Mouse (Mus musculus) intestine, embryonic 16.5 days (tissue): Measurements from ENCODE around the gene Ttll11. TPM values are rescaled to one million over a fixed set of nuclear protein-coding genes. Genes with fewer than 3 reads are reported as not detected.

ENCODE experiments used
- ATAC-seq: fragments of 200-750 bp; cut with Nextera tagmentation; 2 replicates; pipeline ENCODE4 v1.8.0; 2017; ENCODE audit warnings: moderate TSS enrichment, moderate library complexity
- H3K27ac ChIP-seq: fragments of 300-500 bp; sonication (generic); 2 replicates; pipeline ENCODE4 v1.5.1; 2014; ENCODE audit warnings: mild to moderate bottlenecking, low read length
- H3K27me3 ChIP-seq: fragments of 300-500 bp; sonication (generic); replicated peaks from 2 replicates; pipeline ENCODE4 v1.6.1; 2014; ENCODE audit warnings: low read length, control low read depth, mixed read lengths; ENCODE audit not compliant: control insufficient read depth, insufficient read depth
- H3K36me3 ChIP-seq: fragments of 300-500 bp; sonication (generic); 2 replicates; pipeline ENCODE4 v1.6.1; 2014; ENCODE audit warnings: low read length, control low read depth; ENCODE audit not compliant: control insufficient read depth, insufficient read depth
- H3K4me1 ChIP-seq: fragments of 300-500 bp; sonication (generic); 2 replicates; pipeline ENCODE4 v1.6.1; 2014; ENCODE audit warnings: low read length, control low read depth, mixed read lengths; ENCODE audit not compliant: control insufficient read depth, insufficient read depth
- H3K4me2 ChIP-seq: fragments of 300-500 bp; sonication (generic); 2 replicates; pipeline ENCODE4 v1.6.1; 2014; ENCODE audit warnings: low read depth, low read length, control low read depth
- H3K4me3 ChIP-seq: fragments of 300-500 bp; sonication (generic); 2 replicates; pipeline ENCODE4 v1.5.1; 2014; ENCODE audit warnings: mild to moderate bottlenecking, low read length
- H3K9ac ChIP-seq: fragments of 300-500 bp; sonication (generic); 2 replicates; pipeline ENCODE4 v1.6.1; 2014; ENCODE audit warnings: low read depth, low read length
- H3K9me3 ChIP-seq: fragments of 300-500 bp; sonication (generic); 2 replicates; pipeline ENCODE4 v1.6.1; 2016; ENCODE audit warnings: low read length, control low read depth; ENCODE audit not compliant: control insufficient read depth
- WGBS: fragments of 180-500 bp; shearing (Covaris S2); extraction: QIAGEN DNeasy Blood & Tissue Kit; methylation state at CpG from one replicate; pipeline ENCODE4 v1.1.7; 2014; 5-methylcytosine and 5-hydroxymethylcytosine counted together
- polyA plus RNA-seq: library from polyadenylated mRNA; unstranded; fragments of >200 nt; fragmentation: Nextera tagmentation; extraction: Ambion mirVana; gene quantifications from 2 replicates; pipeline ENCODE4 v1.2.1, GENCODE M21; 2015

Ttll11 gene
- polyA plus RNA-seq, 1 experiment from 2014 or later: 0.10 TPM

GRCm38 (mm10) chr2:35922956-35923355 lies 56.8 kb downstream of the Ttll11 start:
- no peaks in the 10 kb centered on the region for H3K27me3 ChIP-seq
- H3K9me3 ChIP-seq: no peaks in the 10 kb centered on the region
- 87% methylated on average over 3 of the region's 3 CpGs for WGBS
- H3K27ac ChIP-seq: no peak overlapping the region
- H3K4me1 ChIP-seq: no peaks in the 10 kb centered on the region
- no peak overlapping the region for H3K9ac ChIP-seq
- H3K4me2 ChIP-seq: no peak overlapping the region
- H3K36me3 ChIP-seq: no peaks in the 10 kb centered on the region
- H3K4me3 ChIP-seq: no peak overlapping the region
- no peak for ATAC-seq

GRCm38 (mm10) chr2:35912090-35912489 lies 67.6 kb downstream of the Ttll11 start:
- H3K4me2 ChIP-seq: no peak overlapping the region
- no peaks in the 10 kb centered on the region for H3K4me1 ChIP-seq
- WGBS: 64% methylated on average over 4 of the region's 4 CpGs
- no peak overlapping the region for H3K9ac ChIP-seq
- H3K27ac ChIP-seq: no peak overlapping the region
- no peak overlapping the region for H3K4me3 ChIP-seq
- no peaks in the 10 kb centered on the region for H3K27me3 ChIP-seq
- H3K36me3 ChIP-seq: no peaks in the 10 kb centered on the region
- no peaks in the 10 kb centered on the region for H3K9me3 ChIP-seq
- ATAC-seq: no peak

GRCm38 (mm10) chr2:35911675-35912074 lies 68.0 kb downstream of the Ttll11 start:
- H3K4me3 ChIP-seq: no peak overlapping the region
- 87% methylated on average over 1 of the region's 1 CpGs for WGBS
- H3K4me2 ChIP-seq: no peak overlapping the region
- H3K9ac ChIP-seq: no peak overlapping the region
- no peaks in the 10 kb centered on the region for H3K36me3 ChIP-seq
- no peaks in the 10 kb centered on the region for H3K9me3 ChIP-seq
- H3K27ac ChIP-seq: no peak overlapping the region
- ATAC-seq: no peak
- H3K4me1 ChIP-seq: no peaks in the 10 kb centered on the region
- no peaks in the 10 kb centered on the region for H3K27me3 ChIP-seq

GRCm38 (mm10) chr2:35910740-35911139 lies 69.0 kb downstream of the Ttll11 start:
- WGBS: 49% methylated on average over 9 of the region's 9 CpGs
- Histone ChIP-seq H3K4me2 (no peak overlapping the region), H3K9ac (no peak overlapping the region), H3K27ac (no peak overlapping the region), H3K4me3 (no peak overlapping the region), H3K27me3 (no peaks in the 10 kb centered on the region), H3K36me3 (no peaks in the 10 kb centered on the region), H3K4me1 (no peaks in the 10 kb centered on the region), H3K9me3 (no peaks in the 10 kb centered on the region)
- ATAC-seq: no peak

GRCm38 (mm10) chr2:35909353-35909752 lies 70.4 kb downstream of the Ttll11 start:
- no peak overlapping the region for H3K9ac ChIP-seq
- ATAC-seq: no peak

GRCm38 (mm10) chr2:35907578-35907977 lies 72.1 kb downstream of the Ttll11 start:
- 71% methylated on average over 6 of the region's 6 CpGs for WGBS
- no peaks in the 10 kb centered on the region for H3K27me3 ChIP-seq
- ATAC-seq: no peak

More at GRCm38 (mm10) chr2:35909353-35909752, 70.4 kb downstream of the Ttll11 start:
- 94% methylated on average over 4 of the region's 4 CpGs for WGBS
- Histone ChIP-seq H3K4me2 (no peak overlapping the region), H3K4me1 (no peaks in the 10 kb centered on the region), H3K27me3 (no peaks in the 10 kb centered on the region), H3K4me3 (no peak overlapping the region), H3K9me3 (no peaks in the 10 kb centered on the region), H3K27ac (no peak overlapping the region), H3K36me3 (no peaks in the 10 kb centered on the region)

GRCm38 (mm10) chr2:35906174-35906798 lies 73.4 kb downstream of the Ttll11 start:
- H3K4me2 ChIP-seq: no peak overlapping the region
- H3K27ac ChIP-seq: no peak overlapping the region
- peak; percentile 63 for ATAC-seq
- no peaks in the 10 kb centered on the region for H3K36me3 ChIP-seq
- no peaks in the 10 kb centered on the region for H3K4me1 ChIP-seq
- 11% methylated on average over 11 of the region's 11 CpGs for WGBS
- no peaks in the 10 kb centered on the region for H3K9me3 ChIP-seq
- no peak overlapping the region for H3K4me3 ChIP-seq
- no peaks in the 10 kb centered on the region for H3K27me3 ChIP-seq
- no peak overlapping the region for H3K9ac ChIP-seq

More at GRCm38 (mm10) chr2:35907578-35907977, 72.1 kb downstream of the Ttll11 start:
- Histone ChIP-seq H3K36me3 (no peaks in the 10 kb centered on the region), H3K9me3 (no peaks in the 10 kb centered on the region), H3K4me3 (no peak overlapping the region), H3K4me2 (no peak overlapping the region), H3K27ac (no peak overlapping the region), H3K4me1 (no peaks in the 10 kb centered on the region), H3K9ac (no peak overlapping the region)

- Histone ChIP-seq H3K27ac (no peak overlapping the region), H3K36me3 (no peaks in the 10 kb centered on the region), H3K4me2 (no peak overlapping the region), H3K9me3 (no peaks in the 10 kb centered on the region), H3K4me3 (no peak overlapping the region), H3K27me3 (no peaks in the 10 kb centered on the region), H3K4me1 (no peaks in the 10 kb centered on the region), H3K9ac (no peak overlapping the region)
- whole genome bisulfite sequencing: 80% methylated on average over 2 of the region's 2 CpGs
- no peak for ATAC-seq
These were observed 78.9 kb downstream of the Ttll11 start for GRCm38 (mm10) chr2:35900845-35901244.

- Histone ChIP-seq H3K4me3 (no peak overlapping the region), H3K27ac (no peak overlapping the region), H3K9ac (no peak overlapping the region), H3K27me3 (no peaks in the 10 kb centered on the region), H3K4me2 (no peak overlapping the region), H3K36me3 (no peaks in the 10 kb centered on the region), H3K9me3 (no peaks in the 10 kb centered on the region), H3K4me1 (no peaks in the 10 kb centered on the region)
- ATAC-seq: no peak
- 92% methylated on average over 3 of the region's 3 CpGs for WGBS
These were observed 80.0 kb downstream of the Ttll11 start for GRCm38 (mm10) chr2:35899712-35900111.

GRCm38 (mm10) chr2:35899135-35899474 lies 80.6 kb downstream of the Ttll11 start:
- Histone ChIP-seq H3K27ac (no peak overlapping the region), H3K9ac (no peak overlapping the region), H3K4me2 (no peak overlapping the region), H3K9me3 (no peaks in the 10 kb centered on the region), H3K27me3 (no peaks in the 10 kb centered on the region), H3K4me3 (no peak overlapping the region), H3K4me1 (no peaks in the 10 kb centered on the region), H3K36me3 (no peaks in the 10 kb centered on the region)
- ATAC-seq: no peak
- 64% methylated on average over 4 of the region's 4 CpGs for WGBS
